Mouse (Mus musculus) ES-E14 (cell line): ENCODE results near the gene Nubp2. TPM values are rescaled to one million over a fixed set of nuclear protein-coding genes. Genes with fewer than 3 reads are reported as not detected.

Experiments
- DNase-seq: peaks from one replicate; pipeline ENCODE4 v3.0.0-alpha.2; 2013; ENCODE audit warnings: low read depth, low spot score
- H3K27ac ChIP-seq: 2 replicates; pipeline ENCODE4 v1.5.1; 2012; ENCODE audit warnings: low read depth, mild to moderate bottlenecking, low read length, moderate library complexity, mixed read lengths; ENCODE audit not compliant: poor library complexity, insufficient read depth, severe bottlenecking
- H3K36me3 ChIP-seq: 2 replicates; pipeline ENCODE4 v1.6.1; 2012; ENCODE audit warnings: mild to moderate bottlenecking, low read length, moderate library complexity, mixed read lengths; ENCODE audit not compliant: control insufficient read depth, poor library complexity, insufficient read depth, severe bottlenecking
- H3K4me1 ChIP-seq, 2 experiments: fragments of 150-350 bp in 1 of 2; sonication (generic) in 1 of 2; 2 replicates each; pipeline ENCODE4 v1.6.1; 2012; ENCODE audit warnings: low read length in 2 of 2, mild to moderate bottlenecking in 1 of 2, mixed read lengths in 1 of 2; ENCODE audit not compliant: control insufficient read depth in 2 of 2, insufficient read depth in 2 of 2, poor library complexity in 1 of 2
- H3K4me3 ChIP-seq, 2 experiments: fragments of 150-350 bp in 1 of 2; sonication (generic) in 1 of 2; 2 replicates each; pipeline ENCODE4 v1.5.1; 2012; ENCODE audit warnings: low read length in 2 of 2, low read depth in 1 of 2, mild to moderate bottlenecking in 1 of 2, mixed read lengths in 1 of 2; ENCODE audit not compliant: insufficient read depth in 1 of 2, poor library complexity in 1 of 2, severe bottlenecking in 1 of 2
- H3K9ac ChIP-seq: 2 replicates; pipeline ENCODE4 v1.6.1; 2012; ENCODE audit warnings: low read depth, mild to moderate bottlenecking, low read length, mixed read lengths; ENCODE audit not compliant: poor library complexity, insufficient read depth, severe bottlenecking
- H3K9me3 ChIP-seq: fragments of 150-350 bp; sonication (generic); 2 replicates; pipeline ENCODE4 v1.6.1; 2012; ENCODE audit warnings: low read depth, mild to moderate bottlenecking, low read length; ENCODE audit not compliant: control insufficient read depth, insufficient read depth
- CHD2 ChIP-seq: IDR thresholded peaks from 2 replicates; pipeline ENCODE4 v1.6.1; 2014; ENCODE audit warnings: mild to moderate bottlenecking, low read depth, low read length, inconsistent platforms
- HCFC1 ChIP-seq: IDR thresholded peaks from 2 replicates; pipeline ENCODE4 v1.6.1; 2012; ENCODE audit warnings: low read length, inconsistent platforms, borderline replicate concordance; ENCODE audit not compliant: insufficient read depth
- MAFK ChIP-seq: IDR thresholded peaks from 2 replicates; pipeline ENCODE4 v1.6.1; 2014; ENCODE audit warnings: mild to moderate bottlenecking, low read depth, low read length, inconsistent platforms; ENCODE audit not compliant: insufficient read depth
- ZC3H11A ChIP-seq: IDR thresholded peaks from 2 replicates; pipeline ENCODE4 v1.6.1; 2012; ENCODE audit warnings: low read depth, mild to moderate bottlenecking, inconsistent platforms, low read length, borderline replicate concordance
- ZNF384 ChIP-seq: IDR thresholded peaks from 2 replicates; pipeline ENCODE4 v1.6.1; 2012; ENCODE audit warnings: low read depth, low read length, inconsistent platforms
- in situ Hi-C, 2 experiments: fragments of 600-800 bp; cut with MboI; formaldehyde crosslinking; loops; one replicate each; pipeline ENCODE4 v1.15.1; 2025; ENCODE audit warnings: low sequenced_read_pairs in 2 of 2, inconsistent platforms in 1 of 2; ENCODE audit not compliant: unreplicated experiment in 2 of 2
- total RNA-seq: library from RNA; depleted of rRNA; stranded (reverse); fragments of 300-350 nt; gene quantifications from 2 replicates; pipeline ENCODE4 v1.2.3, GENCODE M21; 2012

Gene Nubp2
- total RNA-seq, 1 experiment: 85.8 TPM

DNA sequence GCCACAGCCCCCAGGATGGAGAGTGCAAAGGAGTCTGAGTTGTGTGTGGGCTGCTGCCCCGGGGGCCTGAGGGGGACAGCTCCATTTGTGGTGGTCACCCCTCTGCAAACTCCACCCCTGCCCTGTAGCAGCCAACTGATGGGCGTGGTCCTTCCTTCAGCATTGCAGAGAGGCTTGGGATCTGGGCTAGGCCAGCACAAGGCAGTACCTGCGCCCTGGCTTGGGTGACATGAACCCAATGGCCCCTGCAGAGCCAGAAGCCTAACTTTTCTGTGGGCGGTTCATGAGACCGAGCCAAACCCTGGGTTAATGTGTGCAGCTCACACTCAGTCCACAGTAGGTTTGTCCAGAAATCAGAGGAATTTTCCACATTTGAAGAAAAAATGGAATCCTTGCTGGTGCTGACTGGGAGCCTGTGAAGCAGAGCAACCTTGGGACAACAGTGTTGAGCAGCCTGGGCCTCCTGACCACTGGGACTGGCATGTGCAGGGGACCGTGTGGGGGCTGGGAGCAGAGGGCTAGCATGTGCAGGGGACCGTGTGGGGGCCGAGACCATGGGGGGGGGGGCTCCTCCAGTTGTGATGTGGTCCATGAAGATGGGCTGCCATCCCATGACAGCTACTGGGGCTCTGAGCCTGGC lies 28.2 kb downstream of the Nubp2 start:
- no peak for DNase-seq
- Histone ChIP-seq H3K36me3 (peaks cover 9% of the 10 kb centered on the region; the same call in 1 of the 2 replicates), H3K4me3 (no peak overlapping the region), H3K4me1 (peaks cover 0 to 7% of the 10 kb centered on the region in 2 experiments; a peak in 1 of 4 replicates), H3K9ac (no peak overlapping the region), H3K27ac (no peak overlapping the region), H3K9me3 (no peaks in the 10 kb centered on the region)
- in situ Hi-C loops: no loop called here
- no peak for TF ChIP-seq CHD2
- TF ChIP-seq HCFC1: no peak
- no peak for TF ChIP-seq MAFK
- no peak for TF ChIP-seq ZC3H11A
- TF ChIP-seq ZNF384: no peak

DNA sequence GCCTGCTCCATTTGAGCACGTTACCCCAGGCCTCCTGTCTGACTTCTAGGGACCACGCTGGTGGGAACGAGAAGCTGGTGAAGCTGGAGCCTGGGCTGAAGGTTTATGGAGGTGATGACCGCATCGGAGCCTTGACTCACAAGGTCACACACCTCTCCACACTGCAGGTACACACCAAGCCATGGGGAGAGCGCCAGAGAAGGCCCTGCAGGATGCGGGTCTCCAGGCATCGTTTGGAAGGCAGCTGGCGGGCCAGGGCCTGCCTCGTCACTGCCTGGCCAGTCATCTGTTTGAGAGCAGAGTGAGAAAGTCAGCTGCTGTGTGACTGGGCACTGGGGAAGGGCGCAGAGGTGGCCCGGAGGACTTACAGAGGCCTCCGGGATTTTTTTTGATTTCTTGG lies 29.6 kb downstream of the Nubp2 start:
- no peak for TF ChIP-seq HCFC1
- TF ChIP-seq CHD2: no peak
- TF ChIP-seq ZNF384: no peak
- TF ChIP-seq MAFK: no peak
- TF ChIP-seq ZC3H11A: no peak
- no peak for DNase-seq
- H3K9ac ChIP-seq: no peak overlapping the region
- peaks cover 8% of the 10 kb centered on the region; the same call in 1 of the 2 replicates for H3K36me3 ChIP-seq
- no peak overlapping the region for H3K4me3 ChIP-seq
- in situ Hi-C loops: no loop called here
- H3K9me3 ChIP-seq: no peaks in the 10 kb centered on the region
- no peak overlapping the region; the same call in 1 of the 2 replicates for H3K27ac ChIP-seq
- peaks cover 0 to 7% of the 10 kb centered on the region in 2 experiments; a peak in 1 of 4 replicates for H3K4me1 ChIP-seq

DNA sequence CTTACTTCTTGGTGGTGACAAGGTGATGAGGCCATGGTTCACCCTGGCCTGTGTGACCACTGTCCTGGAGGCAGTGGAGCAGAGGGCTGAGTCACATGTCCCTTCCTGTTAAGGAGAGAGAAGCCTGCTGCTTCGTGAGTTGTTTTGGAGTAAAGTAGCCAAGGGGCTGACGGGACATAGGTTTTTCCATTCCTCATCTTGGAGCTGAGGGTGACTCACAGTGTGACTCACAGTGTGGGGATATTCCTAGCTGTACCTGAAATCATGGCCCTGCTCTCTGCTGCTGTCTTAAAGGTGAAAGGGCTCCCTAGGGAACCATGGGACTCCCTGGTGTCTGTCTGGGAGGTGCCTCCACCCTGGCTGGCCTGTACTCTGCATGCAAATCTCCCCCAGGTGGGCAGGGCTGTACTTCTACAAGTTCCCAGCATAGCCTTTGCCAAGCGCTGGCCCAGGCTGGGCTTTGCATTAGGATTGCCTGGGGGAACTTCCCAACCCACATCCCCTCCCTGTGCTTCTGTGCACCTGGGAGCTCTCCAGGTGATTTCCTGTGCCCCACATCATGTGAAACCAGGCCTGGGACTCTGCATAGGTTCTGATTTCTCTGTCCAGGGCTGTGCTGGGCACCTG lies 30.2 kb downstream of the Nubp2 start:
- DNase-seq: no peak
- Histone ChIP-seq H3K36me3 (peaks cover 3% of the 10 kb centered on the region; the same call in 1 of the 2 replicates), H3K9me3 (no peaks in the 10 kb centered on the region), H3K4me1 (peaks cover 0 to 7% of the 10 kb centered on the region in 2 experiments; a peak in 1 of 4 replicates), H3K4me3 (no peak overlapping the region), H3K9ac (no peak overlapping the region), H3K27ac (no peak overlapping the region)
- TF ChIP-seq ZC3H11A (no peak), ZNF384 (no peak), CHD2 (no peak), MAFK (no peak), HCFC1 (no peak)
- in situ Hi-C loops: no loop called here

DNA sequence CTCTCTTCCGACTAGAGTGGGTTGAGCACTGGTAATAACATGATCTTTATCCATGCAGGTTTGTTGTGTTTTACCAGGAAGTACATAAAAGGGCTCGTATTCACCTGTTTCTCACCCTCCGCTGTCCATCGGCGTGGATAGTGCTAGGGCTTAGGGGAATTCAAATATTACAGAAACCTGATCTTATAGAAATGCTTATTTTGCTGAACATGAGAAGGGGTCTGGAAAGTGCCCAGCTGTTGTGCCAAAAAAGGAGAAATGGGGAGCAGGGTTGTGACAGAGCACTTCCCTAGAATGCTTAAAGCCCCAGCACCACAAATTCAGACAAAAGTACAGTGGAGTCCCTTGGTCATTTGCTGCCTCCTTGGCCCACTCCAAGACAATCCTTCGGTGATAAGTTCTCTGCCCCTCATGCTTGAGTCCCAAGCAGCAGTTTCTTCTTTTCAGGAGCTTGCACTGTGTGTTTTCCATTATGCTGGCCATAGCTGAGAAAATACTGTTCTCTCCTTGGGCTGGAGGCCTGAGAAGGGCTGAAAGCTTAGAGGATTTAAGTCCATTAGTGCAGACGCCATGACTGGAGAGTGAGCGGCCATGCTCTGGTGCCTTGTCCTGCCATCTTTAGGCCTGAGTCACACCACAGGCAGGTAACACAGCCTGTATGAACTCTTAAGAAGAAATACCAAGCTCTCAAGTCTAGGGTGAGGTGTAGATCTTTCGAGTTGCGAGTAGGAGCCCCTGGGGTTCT lies 34.6 kb downstream of the Nubp2 start:
- H3K4me3 ChIP-seq: peak overlapping the region in 1 of 2 experiments; percentile 97; a peak in 2 of 4 replicates

More for the DNA sequence above, 34.6 kb downstream of the Nubp2 start:
- Histone ChIP-seq H3K36me3 (peaks cover 1% of the 10 kb centered on the region; the same call in 1 of the 2 replicates), H3K4me1 (peaks cover 0 to under 1% of the 10 kb centered on the region in 2 experiments; a peak in 3 of 4 replicates), H3K9me3 (no peaks in the 10 kb centered on the region), H3K9ac (no peak overlapping the region), H3K27ac (no peak overlapping the region)
- in situ Hi-C loops: no loop called here
- TF ChIP-seq HCFC1: no peak
- TF ChIP-seq MAFK: no peak
- TF ChIP-seq CHD2: no peak
- TF ChIP-seq ZNF384: no peak
- TF ChIP-seq ZC3H11A: no peak
- no peak for DNase-seq
